Mouse (Mus musculus): ENCODE measurements around the gene Qk.

- no peak for TF ChIP-seq POLR2A (IDR thresholded peaks at IDR 0.05; ENCODE audit: extremely low read depth, insufficient read depth, low read length)
- no peak for TF ChIP-seq CTCF (IDR thresholded peaks at IDR 0.05; ENCODE audit: low read depth, low read length)
These were observed 9.0 kb upstream of the Qk start for GRCm38 (mm10) chr17:10328544-10329100.

Data from liver, adult 2 months (tissue).